Mouse (Mus musculus): ENCODE data around the gene Trim14. TPM values are rescaled to one million over a fixed set of nuclear protein-coding genes. Genes with fewer than 3 reads are reported as not detected.

The Trim14 gene
- polyA plus RNA-seq, 2 experiments = 2.5 to 3.3 TPM

DNA sequence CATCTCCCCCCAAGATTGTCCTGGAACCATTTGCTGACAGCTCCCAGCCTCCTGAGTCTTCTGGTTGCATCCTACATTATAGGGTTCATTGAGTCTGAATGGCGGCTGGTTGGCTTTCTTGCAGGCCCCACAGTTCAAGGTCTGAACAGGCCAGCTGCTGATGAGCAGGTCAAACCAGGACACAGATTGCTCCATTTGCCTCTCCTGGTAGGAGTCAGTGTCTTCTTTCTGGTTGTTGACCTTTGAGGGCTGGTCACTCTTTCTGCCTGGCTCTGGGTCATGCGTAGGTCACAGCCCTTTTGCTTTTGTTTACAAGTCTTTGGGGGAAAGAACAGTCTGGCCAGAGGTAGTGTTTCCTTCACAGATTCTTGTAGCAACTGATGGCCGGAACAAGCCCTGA is 37.4 kb downstream of the Trim14 start:
- H3K4me1 ChIP-seq (ENCODE audit: control insufficient read depth, insufficient read depth, low read length) = no peaks in the 10 kb centered on the region
- DNase-seq (ENCODE audit: low spot score) = no peak

DNA sequence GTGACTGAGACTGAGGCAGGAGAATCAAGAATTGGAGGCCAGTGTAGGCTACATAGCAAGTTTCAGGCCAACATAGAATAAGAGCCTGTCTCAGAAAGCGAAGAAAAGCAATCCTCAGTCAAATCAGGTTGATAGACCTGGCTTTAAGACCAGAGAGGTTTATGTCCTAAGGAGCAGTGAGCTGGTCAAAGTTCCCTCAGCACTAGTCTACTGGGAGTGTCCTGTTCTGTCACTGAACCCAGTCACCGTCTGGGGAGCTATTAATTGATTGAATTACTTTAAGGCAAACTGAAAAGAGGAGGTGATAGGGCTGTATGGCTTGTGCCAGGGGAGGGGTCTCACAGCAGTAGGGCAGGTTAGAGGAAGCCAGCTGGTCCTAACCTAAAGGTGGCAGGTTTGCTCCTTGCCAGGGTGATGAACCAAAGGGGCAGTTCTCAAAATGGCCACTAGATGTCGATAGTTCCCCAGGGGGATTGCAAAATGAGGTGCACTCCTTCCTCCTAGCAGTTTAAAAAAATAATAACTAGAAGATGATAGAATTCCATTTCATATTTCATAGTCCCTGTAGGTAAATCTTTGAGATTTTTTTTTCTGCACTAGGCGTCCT is 38.6 kb downstream of the Trim14 start:
- Histone ChIP-seq H3K4me1 (ENCODE audit: control insufficient read depth, insufficient read depth, low read length) (no peaks in the 10 kb centered on the region), H3K27me3 (ENCODE audit: control insufficient read depth, insufficient read depth, low read length) (no peaks in the 10 kb centered on the region), H3K9me3 (ENCODE audit: control insufficient read depth, low read length) (no peaks in the 10 kb centered on the region), H3K4me3 (replicated peaks; ENCODE audit: low read length) (no peak overlapping the region), H3K4me2 (replicated peaks; ENCODE audit: low read depth, low read length, severe bottlenecking) (no peak overlapping the region), H3K36me3 (ENCODE audit: control insufficient read depth, insufficient read depth, low read length) (peaks cover 80% of the 10 kb centered on the region), H3K9ac (ENCODE audit: low read depth, low read length, severe bottlenecking) (no peak overlapping the region), H3K27ac (replicated peaks; ENCODE audit: low read depth, low read length) (no peak overlapping the region)
- 40% methylated on average over 4 of the region's 4 CpGs for WGBS
- DNase-seq (ENCODE audit: low spot score) (peak; percentile 44), ATAC-seq (ENCODE audit: low FRiP score, low read depth) (no peak)
- no peak for TF ChIP-seq POLR2A (IDR thresholded peaks at IDR 0.05; ENCODE audit: borderline replicate concordance, extremely low read depth, insufficient read depth, insufficient read length)

More for the DNA sequence above, 37.4 kb downstream of the Trim14 start:
- Histone ChIP-seq H3K4me2 (replicated peaks; ENCODE audit: low read depth, low read length, severe bottlenecking) (no peak overlapping the region), H3K27me3 (ENCODE audit: control insufficient read depth, insufficient read depth, low read length) (no peaks in the 10 kb centered on the region), H3K27ac (replicated peaks; ENCODE audit: low read depth, low read length) (no peak overlapping the region), H3K9ac (ENCODE audit: low read depth, low read length, severe bottlenecking) (no peak overlapping the region), H3K36me3 (ENCODE audit: control insufficient read depth, insufficient read depth, low read length) (peaks cover 79% of the 10 kb centered on the region), H3K4me3 (replicated peaks; ENCODE audit: low read length) (no peak overlapping the region), H3K9me3 (ENCODE audit: control insufficient read depth, low read length) (no peaks in the 10 kb centered on the region)
- TF ChIP-seq POLR2A (IDR thresholded peaks at IDR 0.05; ENCODE audit: borderline replicate concordance, extremely low read depth, insufficient read depth, insufficient read length) = no peak
- 78% methylated on average over 3 of the region's 3 CpGs for WGBS
- no peak for ATAC-seq (ENCODE audit: low FRiP score, low read depth)

DNA sequence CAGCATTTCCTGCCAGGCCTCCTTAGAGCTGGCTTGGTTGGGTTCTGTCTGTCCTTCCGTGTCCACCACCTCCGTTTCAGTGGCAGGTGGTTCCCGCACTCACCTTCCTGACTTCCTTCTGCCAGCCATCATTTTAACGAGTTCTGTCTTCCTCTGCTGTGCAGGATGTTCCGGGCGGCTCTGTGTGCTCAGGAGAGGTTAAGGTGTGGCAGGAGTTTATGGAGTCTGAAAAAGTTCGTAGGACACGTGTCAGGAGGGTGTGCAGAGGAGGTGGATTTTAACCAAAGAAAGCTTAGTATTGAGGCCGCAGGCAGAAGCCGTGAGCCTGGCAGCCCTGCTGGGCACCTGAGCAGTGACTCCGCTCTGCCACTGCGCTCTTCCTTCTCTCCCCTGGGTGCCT is 40.4 kb downstream of the Trim14 start:
- no peak for TF ChIP-seq POLR2A (IDR thresholded peaks at IDR 0.05; ENCODE audit: borderline replicate concordance, extremely low read depth, insufficient read depth, insufficient read length)
- Histone ChIP-seq H3K9me3 (ENCODE audit: control insufficient read depth, low read length) (no peaks in the 10 kb centered on the region), H3K27me3 (ENCODE audit: control insufficient read depth, insufficient read depth, low read length) (no peaks in the 10 kb centered on the region), H3K4me1 (ENCODE audit: control insufficient read depth, insufficient read depth, low read length) (no peaks in the 10 kb centered on the region), H3K4me3 (replicated peaks; ENCODE audit: low read length) (no peak overlapping the region), H3K4me2 (replicated peaks; ENCODE audit: low read depth, low read length, severe bottlenecking) (no peak overlapping the region), H3K36me3 (ENCODE audit: control insufficient read depth, insufficient read depth, low read length) (peaks cover 64% of the 10 kb centered on the region), H3K27ac (replicated peaks; ENCODE audit: low read depth, low read length) (no peak overlapping the region), H3K9ac (ENCODE audit: low read depth, low read length, severe bottlenecking) (no peak overlapping the region)
- DNase-seq (ENCODE audit: low spot score) (no peak), ATAC-seq (ENCODE audit: low FRiP score, low read depth) (no peak)
- WGBS = 82% methylated on average over 12 of the region's 12 CpGs

DNA sequence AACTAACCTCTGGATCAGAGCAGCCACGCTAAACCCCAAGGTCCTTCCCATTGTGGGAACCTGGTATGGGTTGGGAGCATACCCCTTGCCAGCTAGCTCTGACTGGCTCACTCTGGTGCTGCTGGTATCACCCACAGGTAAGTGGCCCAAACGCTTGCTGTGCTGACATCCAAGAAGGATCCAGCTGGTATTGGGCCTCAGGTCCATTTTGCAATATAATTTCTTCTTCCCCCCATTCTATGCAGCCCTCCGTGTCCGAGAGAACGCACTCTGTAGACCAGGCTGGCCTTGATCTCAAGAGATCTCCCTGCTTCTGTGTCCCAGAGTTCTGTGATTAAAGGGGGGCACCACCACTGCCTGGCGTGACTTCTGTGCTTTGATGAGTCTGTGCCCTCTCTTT is 42.9 kb downstream of the Trim14 start:
- ATAC-seq (ENCODE audit: low FRiP score, low read depth) (no peak), DNase-seq (ENCODE audit: low spot score) (no peak)
- Histone ChIP-seq H3K9me3 (ENCODE audit: control insufficient read depth, low read length) (no peaks in the 10 kb centered on the region), H3K4me3 (replicated peaks; ENCODE audit: low read length) (no peak overlapping the region), H3K4me2 (replicated peaks; ENCODE audit: low read depth, low read length, severe bottlenecking) (no peak overlapping the region), H3K36me3 (ENCODE audit: control insufficient read depth, insufficient read depth, low read length) (peaks cover 46% of the 10 kb centered on the region), H3K27ac (replicated peaks; ENCODE audit: low read depth, low read length) (no peak overlapping the region), H3K27me3 (ENCODE audit: control insufficient read depth, insufficient read depth, low read length) (no peaks in the 10 kb centered on the region), H3K4me1 (ENCODE audit: control insufficient read depth, insufficient read depth, low read length) (peaks cover 5% of the 10 kb centered on the region), H3K9ac (ENCODE audit: low read depth, low read length, severe bottlenecking) (no peak overlapping the region)
- 89% methylated on average over 6 of the region's 6 CpGs for WGBS
- no peak for TF ChIP-seq POLR2A (IDR thresholded peaks at IDR 0.05; ENCODE audit: borderline replicate concordance, extremely low read depth, insufficient read depth, insufficient read length)

DNA sequence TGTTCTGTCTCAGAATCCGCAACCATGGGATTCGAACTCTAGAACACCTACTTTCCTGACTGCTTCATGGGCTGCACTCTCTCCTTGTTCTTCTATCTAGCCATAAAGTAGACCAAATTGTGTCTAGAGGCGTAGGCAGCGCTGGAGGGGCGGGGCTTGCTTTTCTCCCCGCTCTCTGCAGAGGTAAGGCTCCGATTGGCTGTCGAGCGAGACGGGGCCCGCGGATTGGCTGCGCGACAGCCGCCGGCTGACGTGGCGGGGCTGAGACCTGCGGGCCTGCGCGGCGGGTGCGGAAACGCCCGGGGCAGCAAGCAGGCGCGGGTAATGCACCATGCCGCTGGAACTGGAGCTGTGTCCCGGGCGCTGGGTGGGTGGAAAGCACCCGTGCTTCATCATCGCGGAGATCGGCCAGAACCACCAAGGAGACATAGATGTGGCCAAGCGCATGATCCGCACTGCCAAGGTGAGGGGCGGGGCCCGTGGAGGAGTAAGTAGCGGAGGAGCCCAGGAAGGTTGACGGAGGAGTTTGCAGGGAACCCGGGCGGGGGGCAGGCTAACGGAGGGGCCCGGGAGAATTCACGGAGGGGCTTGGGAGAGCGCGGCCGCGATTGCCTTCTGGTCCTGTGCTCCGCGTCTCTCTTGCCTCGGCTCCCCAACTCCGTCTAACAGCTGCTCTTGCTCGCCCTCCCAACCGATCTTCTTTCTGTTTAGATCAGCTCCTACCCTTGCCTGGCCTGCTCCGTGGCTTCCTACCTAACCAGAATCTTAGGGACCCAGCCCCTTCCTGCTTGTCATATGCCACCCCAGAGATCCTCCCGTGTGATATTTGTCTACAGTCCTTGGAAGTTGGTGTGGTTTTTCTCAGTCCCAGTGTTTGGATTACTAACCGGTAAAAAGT is 46.7 kb downstream of the Trim14 start, which contains the start of gene Nans:
Gene Nans (plus strand): TSS at position 221 of the 898 bp plus-strand sequence.
- peak; percentile 99 for ATAC-seq (ENCODE audit: low FRiP score, low read depth)
- WGBS = 1% methylated on average over 51 of the region's 58 CpGs
- Histone ChIP-seq H3K27ac (replicated peaks; ENCODE audit: low read depth, low read length) (peak within 1 kb of the TSS; percentile 75), H3K4me2 (replicated peaks; ENCODE audit: low read depth, low read length, severe bottlenecking) (peak within 1 kb of the TSS; percentile 64), H3K27me3 (ENCODE audit: control insufficient read depth, insufficient read depth, low read length) (no peaks in the 10 kb centered on the region), H3K4me1 (ENCODE audit: control insufficient read depth, insufficient read depth, low read length) (peaks cover 5% of the 10 kb centered on the region), H3K4me3 (replicated peaks; ENCODE audit: low read length) (peak within 1 kb of the TSS; percentile 84), H3K9ac (ENCODE audit: low read depth, low read length, severe bottlenecking) (peak within 1 kb of the TSS; percentile 78), H3K36me3 (ENCODE audit: control insufficient read depth, insufficient read depth, low read length) (peaks cover 21% of the 10 kb centered on the region), H3K9me3 (ENCODE audit: control insufficient read depth, low read length) (no peaks in the 10 kb centered on the region)
- TF ChIP-seq POLR2A (IDR thresholded peaks at IDR 0.05; ENCODE audit: borderline replicate concordance, extremely low read depth, insufficient read depth, insufficient read length) = 0 out of 2 replicates have a peak, but pooled peaks have one; percentile 31
- peak; percentile 96 for DNase-seq (ENCODE audit: low spot score)
